Mouse (Mus musculus): ENCODE data around the gene Kif26a. TPM values are rescaled to one million over a fixed set of nuclear protein-coding genes. Genes with fewer than 3 reads are reported as not detected.
A peak's percentile ranks its signal among the peaks of the same experiment; 100 is the strongest.

The Kif26a gene
- total RNA-seq, 2 experiments from 2014 or later = 5.1 to 5.3 TPM

- intact Hi-C loops (cut with DNase I) = no loop called here
- DNase-seq (ENCODE audit: low spot score in 2 of 2) = no peak
These were observed 10.8 kb downstream of the Kif26a start for GRCm38 (mm10) chr12:112156804-112157203.

GRCm38 (mm10) chr12:112158246-112158645, 12.2 kb downstream of the Kif26a start:
- intact Hi-C loops (cut with DNase I) = no loop called here
- no peak for DNase-seq (ENCODE audit: low spot score in 2 of 2)

DNA sequence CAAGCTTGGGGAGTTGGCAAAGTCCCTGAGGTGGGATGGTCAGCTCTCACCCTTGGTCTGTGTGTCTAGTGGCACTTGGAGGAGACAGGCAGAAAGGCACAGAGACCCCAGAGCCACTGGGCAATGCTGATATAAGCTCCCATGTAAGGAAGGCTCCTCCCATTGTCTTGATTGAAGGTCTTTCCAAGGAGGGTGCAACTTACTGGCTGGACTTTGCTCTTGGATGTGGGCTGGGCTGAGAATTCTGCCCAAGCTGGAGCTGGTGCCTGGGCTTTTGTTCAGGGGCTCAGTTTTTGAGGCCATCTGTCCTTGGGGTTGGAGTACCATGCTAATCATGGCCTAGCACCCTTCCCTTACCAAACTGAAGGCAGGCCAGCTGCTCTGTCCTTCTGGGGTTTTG, 12.8 kb downstream of the Kif26a start:
- intact Hi-C loops (cut with DNase I) = no loop called here
- DNase-seq (ENCODE audit: low spot score in 2 of 2) = no peak

GRCm38 (mm10) chr12:112163981-112164839, 18.2 kb downstream of the Kif26a start:
- DNase-seq (ENCODE audit: low spot score in 2 of 2) = no peak
- intact Hi-C loops (cut with DNase I) = no loop called here

- DNase-seq (ENCODE audit: low spot score in 2 of 2) = no peak
- intact Hi-C loops (cut with DNase I) = no loop called here
These were observed 18.8 kb downstream of the Kif26a start for GRCm38 (mm10) chr12:112164840-112165219.

- intact Hi-C loops (cut with DNase I) = no loop called here
- DNase-seq (ENCODE audit: low spot score in 2 of 2) = no peak
These were observed 23.2 kb downstream of the Kif26a start for GRCm38 (mm10) chr12:112169240-112169639.

DNA sequence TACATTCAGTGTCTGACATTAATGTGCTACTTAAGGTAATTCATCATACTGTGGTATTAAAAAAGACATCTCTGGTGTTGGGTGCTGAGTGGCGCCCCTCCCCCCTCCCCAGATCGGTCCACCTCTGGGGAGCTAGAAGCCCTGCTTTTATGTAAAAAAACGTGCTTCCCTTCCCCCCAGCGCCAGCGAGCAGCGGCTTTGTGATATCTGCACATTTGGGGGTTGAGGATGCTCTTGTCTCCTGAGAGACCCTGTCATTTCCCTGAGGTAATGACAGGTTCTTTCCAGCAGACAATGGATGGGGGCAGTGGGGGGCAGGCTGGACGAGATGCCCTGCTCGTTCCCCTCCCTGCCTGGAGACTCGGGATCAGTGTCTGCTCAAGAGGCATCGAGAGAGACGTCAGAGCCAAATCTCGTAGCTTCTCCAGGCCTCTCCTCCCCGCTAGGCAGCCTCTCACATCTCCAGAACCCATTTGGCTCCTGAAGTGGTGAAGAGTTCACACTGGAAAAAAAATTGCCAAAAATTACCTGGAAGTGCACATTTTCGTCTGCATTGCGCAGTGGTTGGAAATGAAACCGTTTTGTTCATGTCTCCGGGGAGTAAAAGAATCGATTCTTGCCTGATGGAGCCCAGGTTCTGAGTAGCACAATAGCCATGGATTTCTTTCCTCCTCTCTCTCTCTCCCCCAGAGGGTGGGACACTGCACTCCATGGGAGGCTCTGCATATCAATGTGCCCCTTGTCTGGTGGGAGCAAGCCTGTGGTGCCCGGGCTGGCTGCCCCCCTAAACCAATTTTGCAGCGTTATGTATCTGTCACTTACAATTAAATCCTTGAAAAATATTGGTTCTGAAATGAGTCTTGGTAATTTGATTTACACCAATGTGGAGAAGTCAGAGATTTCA, 24.9 kb downstream of the Kif26a start:
- intact Hi-C loops (cut with DNase I) = no loop called here
- DNase-seq (ENCODE audit: low spot score in 2 of 2) = no peak

GRCm38 (mm10) chr12:112171657-112172056, 25.6 kb downstream of the Kif26a start:
- intact Hi-C loops (cut with DNase I) = no loop called here
- no peak for DNase-seq (ENCODE audit: low spot score in 2 of 2)

DNA sequence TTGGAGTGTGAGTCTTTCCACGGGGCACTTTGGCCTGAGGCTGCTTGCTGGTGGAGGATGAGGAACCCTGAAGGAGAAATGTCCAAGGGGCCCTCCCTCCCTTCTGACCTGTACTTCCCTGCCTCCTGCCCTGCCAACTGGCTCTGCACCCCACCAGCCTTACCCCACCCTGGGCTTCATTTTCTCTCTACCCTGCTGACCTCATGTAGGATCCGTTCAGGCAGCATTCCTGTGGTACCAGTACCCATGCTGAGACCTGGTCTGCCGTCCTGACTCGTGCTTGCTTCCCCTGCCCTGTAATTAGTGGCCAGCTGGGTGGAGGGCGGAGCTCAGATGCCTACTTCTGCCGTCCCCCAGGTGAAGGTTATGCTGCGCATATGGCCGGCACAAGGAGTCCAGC, 26.2 kb downstream of the Kif26a start:
- intact Hi-C loops (cut with DNase I) = no loop called here
- no peak for DNase-seq (ENCODE audit: low spot score in 2 of 2)

DNA sequence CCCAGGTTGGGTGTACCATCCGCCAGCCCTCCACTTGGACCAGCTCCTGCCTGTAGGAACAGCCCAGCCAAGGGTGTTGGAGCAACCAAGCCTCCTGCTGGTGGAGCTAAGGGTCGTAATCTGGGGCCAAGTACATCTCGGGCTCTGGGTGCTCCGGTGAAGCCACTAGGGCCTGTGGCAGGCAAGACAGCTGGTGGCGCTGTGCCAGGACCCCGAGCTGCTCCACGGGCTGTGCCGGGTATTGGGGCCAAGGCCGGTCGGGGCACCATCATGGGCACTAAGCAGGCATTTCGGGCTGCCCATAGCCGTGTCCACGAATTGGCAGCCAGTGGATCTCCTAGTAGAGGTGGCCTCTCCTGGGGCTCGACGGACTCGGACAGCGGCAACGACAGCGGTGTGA, 31.7 kb downstream of the Kif26a start:
- intact Hi-C loops (cut with DNase I) = no loop called here
- no peak for DNase-seq (ENCODE audit: low spot score in 2 of 2)

DNA sequence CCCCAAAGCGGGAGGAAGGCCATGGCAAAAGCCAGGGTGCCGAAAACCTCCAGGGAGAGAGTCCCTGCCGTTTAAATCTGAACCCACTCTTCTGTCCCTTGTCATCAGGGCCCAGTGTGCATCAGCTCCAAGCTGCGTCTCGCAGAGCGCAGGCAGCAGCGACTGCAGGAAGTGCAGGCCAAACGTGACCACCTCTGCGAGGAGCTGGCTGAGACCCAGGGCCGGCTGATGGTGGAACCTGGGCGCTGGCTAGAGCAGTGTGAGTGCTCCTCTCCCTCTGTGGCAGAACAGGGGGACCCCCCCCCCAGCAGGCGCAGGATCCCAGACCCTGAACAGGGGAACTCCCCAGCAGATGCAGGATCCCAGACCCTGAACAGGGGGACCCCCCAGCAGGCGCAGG, 33.7 kb downstream of the Kif26a start:
- no peak for DNase-seq (ENCODE audit: low spot score in 2 of 2)
- intact Hi-C loops (cut with DNase I) = no loop called here

GRCm38 (mm10) chr12:112181921-112182608, 36.1 kb downstream of the Kif26a start:
- DNase-seq (ENCODE audit: low spot score in 2 of 2) = no peak
- intact Hi-C loops (cut with DNase I) = no loop called here

DNA sequence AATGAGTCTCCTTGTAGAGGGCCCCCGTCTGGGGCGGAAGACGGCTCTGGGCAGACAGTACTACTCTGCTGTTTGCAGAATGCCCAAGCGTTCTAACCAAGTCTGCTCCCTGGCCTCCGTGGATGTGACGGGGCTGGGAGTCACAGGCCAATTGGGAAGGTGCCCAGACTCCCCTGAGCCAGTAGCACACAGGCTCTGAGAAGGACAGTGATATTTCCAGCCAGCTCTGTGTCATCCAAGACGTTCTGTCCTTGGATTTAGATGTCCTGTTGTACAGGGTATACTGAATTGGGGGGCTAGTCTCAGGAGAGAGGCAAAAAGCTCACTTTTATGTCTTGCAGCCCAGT, 36.6 kb downstream of the Kif26a start:
- no peak for DNase-seq (ENCODE audit: low spot score in 2 of 2)
- intact Hi-C loops (cut with DNase I) = no loop called here

DNA sequence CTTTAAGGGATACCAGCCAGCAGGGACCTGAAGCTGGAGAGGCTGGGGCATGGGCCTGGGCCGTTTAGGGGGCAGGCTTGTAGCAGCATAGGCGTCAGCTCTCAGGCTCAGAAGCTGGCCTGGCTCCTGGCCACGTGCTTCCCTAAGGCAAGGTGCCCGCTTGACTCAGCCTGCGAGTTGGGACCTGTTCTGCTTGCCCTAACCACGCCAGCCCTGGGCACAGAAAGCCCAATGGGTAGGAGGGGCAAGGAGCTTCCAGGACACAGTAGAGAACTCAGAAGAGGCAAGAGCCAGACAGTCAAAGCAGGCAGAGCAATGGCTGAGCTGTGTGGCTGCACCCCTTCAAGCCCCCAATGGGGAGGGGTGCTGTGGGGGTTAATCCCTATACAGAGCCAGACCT, 37.7 kb downstream of the Kif26a start:
- no peak for DNase-seq (ENCODE audit: low spot score in 2 of 2)
- intact Hi-C loops (cut with DNase I) = no loop called here

GRCm38 (mm10) chr12:112184390-112184789, 38.4 kb downstream of the Kif26a start:
- DNase-seq (ENCODE audit: low spot score in 2 of 2) = no peak
- intact Hi-C loops (cut with DNase I) = no loop called here

DNA sequence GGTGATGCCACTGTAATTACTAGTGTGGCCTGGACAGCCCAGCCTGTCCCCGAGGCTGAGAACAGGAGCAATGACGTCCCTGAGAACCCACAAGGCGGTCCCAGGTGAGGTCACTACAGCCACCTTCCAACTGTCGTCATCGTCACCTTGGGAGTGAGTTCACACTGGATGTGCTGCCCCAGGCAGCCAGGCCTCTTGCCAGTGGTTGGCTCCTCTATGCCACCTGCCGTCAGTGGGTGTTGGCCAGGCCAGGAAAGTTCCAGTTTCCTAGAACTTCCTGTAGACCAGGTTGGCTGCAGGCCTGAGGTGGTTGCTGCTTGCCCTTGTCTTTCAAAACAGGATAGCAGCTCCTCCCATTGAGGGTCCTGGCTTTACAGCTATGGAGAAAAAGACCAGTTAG, 40.9 kb downstream of the Kif26a start:
- intact Hi-C loops (cut with DNase I) = no loop called here
- DNase-seq (ENCODE audit: low spot score in 2 of 2) = no peak

GRCm38 (mm10) chr12:112191753-112192152, 45.7 kb downstream of the Kif26a start:
- DNase-seq (ENCODE audit: low spot score in 2 of 2) = peak in 1 of 2 experiments; percentile 32
- intact Hi-C loops (cut with DNase I) = no loop called here

- intact Hi-C loops (cut with DNase I) = no loop called here
- DNase-seq (ENCODE audit: low spot score in 2 of 2) = no peak
These were observed 49.0 kb downstream of the Kif26a start for GRCm38 (mm10) chr12:112195019-112195418.

DNA sequence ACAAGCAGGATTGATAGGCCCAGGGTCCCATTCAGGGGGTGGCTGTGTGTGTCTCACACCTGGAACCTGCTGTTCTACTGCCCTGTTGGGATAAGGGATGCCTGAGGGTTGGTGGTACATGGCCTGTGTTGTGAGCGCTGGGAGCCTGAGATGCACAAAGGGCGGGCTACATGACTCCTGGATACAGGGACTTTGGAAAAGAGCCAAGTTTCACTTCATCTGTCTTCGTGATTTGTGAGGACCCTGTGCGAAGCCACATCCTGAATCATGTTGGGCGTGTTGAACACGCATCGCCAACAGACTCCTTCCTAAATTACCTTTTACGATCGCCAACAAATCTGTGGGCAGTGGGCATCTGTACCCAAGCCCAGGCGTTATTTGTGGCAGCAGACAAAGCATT, 50.6 kb downstream of the Kif26a start:
- no peak for DNase-seq (ENCODE audit: low spot score in 2 of 2)
- intact Hi-C loops (cut with DNase I) = no loop called here

DNA sequence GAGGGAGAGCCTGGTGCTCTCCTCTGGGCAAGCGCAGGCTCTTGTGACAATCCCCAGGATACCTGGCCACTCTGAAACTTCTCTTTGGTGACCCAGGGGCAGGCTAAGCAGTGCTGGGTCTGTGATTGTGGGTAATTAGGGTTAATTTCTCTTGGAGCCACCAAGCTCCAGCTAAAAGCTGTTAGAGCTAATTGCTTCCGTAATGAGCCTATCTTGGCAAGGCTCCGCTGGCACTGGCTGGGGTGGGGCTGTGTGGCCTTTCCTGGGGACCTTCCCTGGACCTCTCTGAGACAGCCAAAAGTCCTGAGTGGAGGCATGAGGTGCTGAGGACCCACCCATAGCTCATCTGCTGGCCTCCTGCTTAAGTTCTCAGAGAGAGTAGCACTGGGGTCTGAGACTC, 53.4 kb downstream of the Kif26a start:
- intact Hi-C loops (cut with DNase I) = no loop called here
- no peak for DNase-seq (ENCODE audit: low spot score in 2 of 2)

All from left cerebral cortex, postnatal 36 days (tissue).